Mouse (Mus musculus): ENCODE measurements around the gene Isyna1. TPM values are rescaled to one million over a fixed set of nuclear protein-coding genes. Genes with fewer than 3 reads are reported as not detected.

The Isyna1 gene
- polyA plus RNA-seq (2016; fragmentation: Nextera tagmentation; extraction: Ambion mirVana) = 214 and 225 TPM in 2 replicates

GRCm38 (mm10) chr8:70593961-70594609 is at the start of gene Isyna1:
Gene Isyna1, plus strand, starts transcription at chr8:70594373.
- WGBS = under 1% methylated on average over 39 of the region's 40 CpGs
- Histone ChIP-seq H3K27me3 (ENCODE audit: low read depth, poor library complexity, severe bottlenecking) (no peaks in the 10 kb centered on the region), H3K36me3 (peaks cover 72% of the 10 kb centered on the region), H3K9me3 (replicated peaks) (no peaks in the 10 kb centered on the region), H3K4me3 (peak within 1 kb of the TSS; percentile 78), H3K27ac (peak within 1 kb of the TSS; percentile 88), H3K4me1 (peaks cover 61% of the 10 kb centered on the region)
- DNase-seq (ENCODE audit: low spot score) = peak; percentile 97

GRCm38 (mm10) chr8:70546412-70546811 is 47.8 kb upstream of the Isyna1 start:
- no peak overlapping the region for H3K4me3 ChIP-seq
- H3K27ac ChIP-seq = no peak overlapping the region
- no peaks in the 10 kb centered on the region for H3K27me3 ChIP-seq (ENCODE audit: low read depth, poor library complexity, severe bottlenecking)
- H3K36me3 ChIP-seq = 0 out of 2 replicates have a peak, but pooled peaks cover 7% of the 10 kb centered on the region
- H3K4me1 ChIP-seq = peaks cover 14% of the 10 kb centered on the region
- 81% methylated on average over 4 of the region's 4 CpGs for WGBS
- H3K9me3 ChIP-seq (replicated peaks) = no peaks in the 10 kb centered on the region
- no peak for DNase-seq (ENCODE audit: low spot score)

GRCm38 (mm10) chr8:70547762-70548161 is 46.4 kb upstream of the Isyna1 start:
- H3K36me3 ChIP-seq = 0 out of 2 replicates have a peak, but pooled peaks cover 7% of the 10 kb centered on the region
- no peaks in the 10 kb centered on the region for H3K9me3 ChIP-seq (replicated peaks)
- no peak for DNase-seq (ENCODE audit: low spot score)
- H3K27ac ChIP-seq = no peak overlapping the region
- no peaks in the 10 kb centered on the region for H3K27me3 ChIP-seq (ENCODE audit: low read depth, poor library complexity, severe bottlenecking)
- no peak overlapping the region for H3K4me3 ChIP-seq
- 89% methylated on average over 6 of the region's 6 CpGs for WGBS
- peaks cover 14% of the 10 kb centered on the region for H3K4me1 ChIP-seq

- 95% methylated on average over 10 of the region's 10 CpGs for WGBS
Observed at GRCm38 (mm10) chr8:70549412-70550184, 44.6 kb upstream of the Isyna1 start.

GRCm38 (mm10) chr8:70551558-70552161 is 42.5 kb upstream of the Isyna1 start:
- no peak overlapping the region for H3K4me3 ChIP-seq
- H3K27me3 ChIP-seq (ENCODE audit: low read depth, poor library complexity, severe bottlenecking) = no peaks in the 10 kb centered on the region
- H3K27ac ChIP-seq = no peak overlapping the region
- H3K9me3 ChIP-seq (replicated peaks) = no peaks in the 10 kb centered on the region
- H3K4me1 ChIP-seq = peaks cover 2% of the 10 kb centered on the region; the same call in 1 of the 2 replicates
- DNase-seq (ENCODE audit: low spot score) = no peak
- H3K36me3 ChIP-seq = 0 out of 2 replicates have a peak, but pooled peaks cover 3% of the 10 kb centered on the region
- WGBS = 73% methylated on average over 3 of the region's 3 CpGs

More at GRCm38 (mm10) chr8:70549412-70550184, 44.6 kb upstream of the Isyna1 start:
- no peak overlapping the region for H3K4me3 ChIP-seq
- peaks cover 2% of the 10 kb centered on the region; the same call in 1 of the 2 replicates for H3K4me1 ChIP-seq
- no peaks in the 10 kb centered on the region for H3K9me3 ChIP-seq (replicated peaks)
- DNase-seq (ENCODE audit: low spot score) = no peak
- no peaks in the 10 kb centered on the region for H3K27me3 ChIP-seq (ENCODE audit: low read depth, poor library complexity, severe bottlenecking)
- no peak overlapping the region for H3K27ac ChIP-seq
- H3K36me3 ChIP-seq = 0 out of 2 replicates have a peak, but pooled peaks cover 7% of the 10 kb centered on the region

GRCm38 (mm10) chr8:70552836-70553235 is 41.3 kb upstream of the Isyna1 start:
- Histone ChIP-seq H3K36me3 (0 out of 2 replicates have a peak, but pooled peaks cover 3% of the 10 kb centered on the region), H3K27ac (no peak overlapping the region), H3K4me3 (no peak overlapping the region), H3K27me3 (ENCODE audit: low read depth, poor library complexity, severe bottlenecking) (no peaks in the 10 kb centered on the region), H3K4me1 (peaks cover 2% of the 10 kb centered on the region; the same call in 1 of the 2 replicates), H3K9me3 (replicated peaks) (no peaks in the 10 kb centered on the region)
- no peak for DNase-seq (ENCODE audit: low spot score)
- 71% methylated on average over 1 of the region's 1 CpGs for WGBS

GRCm38 (mm10) chr8:70553740-70554139 is 40.4 kb upstream of the Isyna1 start:
- Histone ChIP-seq H3K27ac (no peak overlapping the region), H3K9me3 (replicated peaks) (no peaks in the 10 kb centered on the region), H3K4me1 (peaks cover 6% of the 10 kb centered on the region; the same call in 1 of the 2 replicates), H3K4me3 (no peak overlapping the region), H3K27me3 (ENCODE audit: low read depth, poor library complexity, severe bottlenecking) (no peaks in the 10 kb centered on the region), H3K36me3 (0 out of 2 replicates have a peak, but pooled peaks cover 3% of the 10 kb centered on the region)
- DNase-seq (ENCODE audit: low spot score) = no peak

GRCm38 (mm10) chr8:70555079-70555747 is 39.0 kb upstream of the Isyna1 start:
- WGBS = 92% methylated on average over 4 of the region's 4 CpGs
- no peak overlapping the region for H3K27ac ChIP-seq
- no peaks in the 10 kb centered on the region for H3K36me3 ChIP-seq
- H3K4me3 ChIP-seq = no peak overlapping the region
- H3K4me1 ChIP-seq = peaks cover 6% of the 10 kb centered on the region; the same call in 1 of the 2 replicates
- H3K27me3 ChIP-seq (ENCODE audit: low read depth, poor library complexity, severe bottlenecking) = no peaks in the 10 kb centered on the region
- H3K9me3 ChIP-seq (replicated peaks) = no peaks in the 10 kb centered on the region
- no peak for DNase-seq (ENCODE audit: low spot score)

GRCm38 (mm10) chr8:70558334-70558733 is 35.8 kb upstream of the Isyna1 start:
- 83% methylated on average over 4 of the region's 4 CpGs for WGBS
- no peaks in the 10 kb centered on the region for H3K27me3 ChIP-seq (ENCODE audit: low read depth, poor library complexity, severe bottlenecking)
- peak overlapping the region; percentile 21; the same call in 1 of the 2 replicates for H3K27ac ChIP-seq
- H3K9me3 ChIP-seq (replicated peaks) = no peaks in the 10 kb centered on the region
- H3K36me3 ChIP-seq = 0 out of 2 replicates have a peak, but pooled peaks cover 3% of the 10 kb centered on the region
- no peak for DNase-seq (ENCODE audit: low spot score)
- no peak overlapping the region for H3K4me3 ChIP-seq
- peaks cover 15% of the 10 kb centered on the region for H3K4me1 ChIP-seq

GRCm38 (mm10) chr8:70558983-70559382 is 35.2 kb upstream of the Isyna1 start:
- Histone ChIP-seq H3K36me3 (0 out of 2 replicates have a peak, but pooled peaks cover 3% of the 10 kb centered on the region), H3K27ac (no peak overlapping the region), H3K4me3 (no peak overlapping the region), H3K9me3 (replicated peaks) (no peaks in the 10 kb centered on the region), H3K4me1 (peaks cover 15% of the 10 kb centered on the region), H3K27me3 (ENCODE audit: low read depth, poor library complexity, severe bottlenecking) (no peaks in the 10 kb centered on the region)
- WGBS = 80% methylated on average over 3 of the region's 3 CpGs
- no peak for DNase-seq (ENCODE audit: low spot score)

GRCm38 (mm10) chr8:70560096-70560495 is 34.1 kb upstream of the Isyna1 start:
- Histone ChIP-seq H3K27ac (no peak overlapping the region), H3K27me3 (ENCODE audit: low read depth, poor library complexity, severe bottlenecking) (no peaks in the 10 kb centered on the region), H3K4me1 (peaks cover 23% of the 10 kb centered on the region), H3K36me3 (0 out of 2 replicates have a peak, but pooled peaks cover 3% of the 10 kb centered on the region), H3K4me3 (no peak overlapping the region), H3K9me3 (replicated peaks) (no peaks in the 10 kb centered on the region)
- WGBS = 81% methylated on average over 2 of the region's 2 CpGs
- DNase-seq (ENCODE audit: low spot score) = no peak

- no peak for DNase-seq (ENCODE audit: low spot score)
- WGBS = 87% methylated on average over 3 of the region's 3 CpGs
- H3K4me1 ChIP-seq = peaks cover 26% of the 10 kb centered on the region
Observed at GRCm38 (mm10) chr8:70560564-70560963, 33.6 kb upstream of the Isyna1 start.

More at GRCm38 (mm10) chr8:70560564-70560963, 33.6 kb upstream of the Isyna1 start:
- H3K27me3 ChIP-seq (ENCODE audit: low read depth, poor library complexity, severe bottlenecking) = no peaks in the 10 kb centered on the region
- no peak overlapping the region for H3K4me3 ChIP-seq
- no peak overlapping the region for H3K27ac ChIP-seq
- H3K36me3 ChIP-seq = 0 out of 2 replicates have a peak, but pooled peaks cover 3% of the 10 kb centered on the region
- no peaks in the 10 kb centered on the region for H3K9me3 ChIP-seq (replicated peaks)

All from limb, embryonic 10.5 days (tissue).